Mouse (Mus musculus): ENCODE data around the gene Malrd1.

Malrd1 gene

DNA sequence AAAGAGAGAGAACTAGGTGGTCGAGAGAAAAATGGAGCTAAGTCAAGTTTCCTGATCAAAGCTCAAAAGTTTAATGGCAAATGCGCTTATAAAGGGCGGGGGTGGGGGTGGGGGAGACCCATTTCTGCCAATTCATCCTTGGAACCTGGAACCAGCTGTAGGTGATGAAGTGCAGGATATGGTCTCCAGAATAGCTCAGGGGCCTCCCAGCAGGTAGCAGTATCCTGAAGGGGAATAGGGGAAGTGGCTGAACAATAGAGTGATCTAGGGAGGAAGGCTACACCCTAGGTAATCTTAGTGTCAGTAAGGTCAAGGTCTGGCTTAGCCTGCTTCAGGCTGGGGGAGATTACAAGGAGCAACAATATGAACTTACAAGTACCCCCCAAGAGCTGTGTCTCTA is 506.5 kb downstream of the Malrd1 start:
- DNase-seq = no peak

DNA sequence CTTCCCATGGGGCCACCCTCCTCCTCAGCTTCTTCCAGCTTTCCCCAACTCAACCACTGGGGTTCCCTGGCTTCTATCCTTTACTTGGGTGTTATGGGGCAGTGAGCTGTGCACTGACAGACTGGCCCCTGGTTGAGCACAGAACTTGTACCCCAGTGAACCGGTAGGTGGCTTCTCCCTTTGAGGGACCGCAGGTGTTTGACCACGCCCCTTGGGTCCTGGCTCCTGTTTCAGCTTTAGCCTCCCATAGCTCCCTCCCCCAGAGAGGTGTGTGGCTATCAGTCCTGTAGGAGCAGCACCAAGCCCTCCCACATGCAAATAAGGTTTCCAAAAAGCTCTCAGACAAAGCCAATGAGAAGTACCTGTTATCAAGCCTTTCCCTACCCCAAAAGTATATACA is 584.4 kb downstream of the Malrd1 start:
- no peak for DNase-seq

DNA sequence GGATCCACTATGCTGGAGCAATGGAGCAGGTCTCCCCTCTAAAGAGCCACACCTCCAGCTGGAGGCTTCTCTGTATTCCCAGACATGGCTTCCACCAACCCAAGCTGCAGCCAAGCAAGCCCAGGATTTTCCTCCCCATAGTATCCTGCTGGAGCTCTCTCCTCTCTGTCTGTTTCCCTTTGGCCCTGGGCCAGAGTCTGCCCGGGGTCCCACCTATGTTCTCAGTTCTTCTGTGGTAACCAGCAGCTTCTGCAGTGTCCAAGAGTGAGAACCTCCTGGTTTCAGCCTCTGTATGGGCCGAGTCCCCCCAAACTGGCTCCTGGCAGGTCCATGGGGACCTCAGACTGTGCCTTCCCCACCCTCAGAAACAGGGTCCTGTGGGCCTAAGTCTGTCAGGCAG is 587.1 kb downstream of the Malrd1 start:
- no peak for DNase-seq

DNA sequence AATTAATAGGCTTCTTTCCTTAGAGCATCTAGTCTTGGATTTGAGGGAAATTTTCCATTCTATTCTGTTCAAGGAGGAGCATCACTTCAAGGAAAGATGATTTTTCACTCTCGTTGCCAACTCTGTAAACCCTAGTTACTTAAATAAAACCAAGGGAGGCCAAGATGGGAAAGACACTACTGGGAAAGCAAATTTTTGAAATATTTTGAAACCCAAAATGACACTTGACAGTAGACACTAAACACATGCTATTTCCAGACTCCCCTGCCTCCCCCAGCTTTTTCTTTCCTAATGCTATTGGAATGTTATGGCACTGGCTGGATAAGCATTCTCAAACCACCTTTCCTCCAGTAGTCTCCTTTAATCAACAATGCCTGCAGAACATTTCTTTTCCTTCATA is 621.7 kb downstream of the Malrd1 start:
- no peak for DNase-seq

DNA sequence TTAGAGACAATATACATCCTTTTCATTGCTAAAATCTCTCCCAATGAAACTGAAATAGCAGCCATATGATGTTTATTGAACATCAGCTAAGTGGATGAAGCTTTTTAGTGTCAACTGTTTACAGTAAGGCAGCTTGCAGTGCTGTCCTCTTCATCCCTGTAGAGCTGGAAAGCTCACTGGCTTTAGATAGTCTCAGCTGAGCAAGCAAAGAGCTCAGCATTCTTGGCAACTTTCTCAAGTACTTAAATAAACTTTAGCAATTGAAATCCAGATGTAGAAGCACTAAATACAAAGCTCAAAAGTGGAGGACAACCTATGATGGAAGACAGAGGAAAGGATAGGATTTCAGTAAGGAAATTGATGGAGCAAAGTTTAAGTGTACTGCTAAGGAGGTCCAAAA is 626.3 kb downstream of the Malrd1 start:
- no peak for DNase-seq

DNA sequence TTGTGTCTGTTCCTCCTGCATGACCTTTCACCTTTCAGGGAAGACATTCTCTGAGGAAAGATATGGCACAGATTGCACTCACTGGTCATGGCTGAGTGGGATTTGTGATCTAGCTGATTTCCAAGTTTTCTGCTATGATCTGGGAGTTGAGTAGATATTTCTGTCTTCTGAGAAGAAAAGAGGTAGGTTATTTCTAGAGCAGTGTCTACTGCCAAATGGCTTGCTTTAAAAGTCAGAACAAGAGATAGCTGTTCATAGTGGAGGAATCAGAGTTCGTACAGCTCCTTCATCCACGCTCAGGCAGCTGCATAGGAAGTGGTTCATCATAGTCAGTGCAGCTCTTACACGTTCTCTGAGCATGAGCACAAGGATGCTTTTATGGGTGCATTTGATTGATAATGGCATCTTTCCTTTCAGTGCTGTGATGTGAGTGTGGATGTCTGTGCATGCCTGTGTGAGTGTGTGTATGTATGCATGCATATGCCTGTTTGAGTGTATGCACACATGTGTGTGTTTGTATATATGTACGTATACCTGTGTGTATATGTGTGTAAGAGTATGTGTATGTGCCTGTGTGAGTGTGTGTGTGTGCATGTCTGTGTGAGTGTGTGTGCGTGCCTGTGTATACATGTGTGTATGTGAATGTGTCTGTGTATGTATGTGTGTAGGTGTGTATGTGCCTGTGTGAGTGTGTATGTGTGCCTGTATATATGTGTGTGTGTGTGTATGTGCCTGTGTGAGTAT is 637.1 kb downstream of the Malrd1 start:
- no peak for DNase-seq

DNA sequence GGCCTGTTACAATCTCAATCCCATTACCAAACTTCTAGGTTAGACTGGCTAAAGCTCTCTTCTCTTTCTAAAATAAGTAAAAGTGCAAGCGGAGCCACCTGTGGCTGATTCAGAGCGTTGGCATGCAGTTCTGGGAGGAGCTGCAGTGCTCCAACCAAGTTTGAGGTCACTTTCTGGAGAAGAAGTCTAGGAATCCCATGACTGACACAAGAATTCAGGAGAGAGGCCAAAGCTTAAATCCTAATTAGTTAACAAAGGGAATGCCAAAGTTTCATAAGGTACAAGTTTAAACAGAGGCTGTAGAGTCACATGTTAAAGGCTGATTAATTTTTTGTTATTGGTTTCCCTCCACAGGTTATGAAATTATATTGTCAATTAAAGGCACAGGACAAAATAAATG is 642.3 kb downstream of the Malrd1 start:
- peak; percentile 2 for DNase-seq

DNA sequence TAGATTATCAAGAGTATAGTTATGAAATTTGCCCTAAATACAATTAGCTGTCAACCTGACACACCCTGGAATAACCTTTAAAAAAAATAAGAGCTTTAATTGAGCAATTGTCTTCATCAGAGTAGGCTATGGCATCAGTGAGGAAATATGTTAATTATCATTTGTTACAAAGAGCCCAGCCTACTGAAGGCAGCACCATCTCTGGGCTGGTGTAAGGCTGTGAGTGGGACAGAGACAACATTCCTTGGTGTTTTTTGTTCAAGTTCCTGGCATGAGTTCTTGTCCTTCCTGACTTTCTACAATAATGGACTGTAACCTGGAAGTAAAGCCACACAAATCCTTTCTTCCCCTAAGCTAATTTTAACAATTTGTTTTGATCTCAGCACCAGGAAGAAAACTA is 645.8 kb downstream of the Malrd1 start:
- DNase-seq = no peak

DNA sequence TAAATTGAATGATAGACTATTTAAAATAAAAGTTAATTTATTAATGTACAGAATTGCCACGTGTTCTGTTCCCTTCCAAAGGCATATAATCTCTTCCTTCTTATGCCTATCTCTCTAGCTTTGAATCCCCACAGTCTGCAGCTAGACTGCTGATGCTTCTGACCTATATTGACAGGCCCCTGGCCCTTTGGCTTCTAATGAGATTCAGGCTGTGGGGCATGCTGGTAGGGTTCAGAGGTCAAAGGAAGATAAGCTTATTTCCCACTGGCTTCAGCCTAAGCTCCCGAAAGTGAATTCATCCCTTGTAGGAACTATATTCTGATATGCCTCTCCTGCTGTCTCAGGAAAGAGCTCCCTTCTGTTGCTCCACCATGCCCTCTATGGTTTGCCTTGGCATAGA is 647.1 kb downstream of the Malrd1 start:
- no peak for DNase-seq

DNA sequence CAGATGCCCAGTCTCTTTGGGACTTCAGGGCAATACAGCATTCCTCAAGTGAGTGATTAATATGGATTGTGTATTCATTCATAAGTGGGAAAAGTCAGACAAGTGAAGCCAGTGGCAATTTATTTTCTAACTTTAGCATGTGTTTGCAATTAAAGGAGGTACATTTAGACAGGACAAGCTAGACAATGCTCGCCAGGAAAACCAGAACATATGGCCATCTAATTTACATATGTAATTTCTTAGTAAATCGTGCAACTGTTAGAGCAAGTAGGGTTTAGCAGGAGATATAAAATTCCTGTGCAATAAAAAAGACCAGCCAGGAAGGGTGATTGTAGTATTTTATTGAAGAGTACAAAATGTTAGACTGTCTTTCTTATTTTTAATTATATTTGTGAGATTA is 655.9 kb downstream of the Malrd1 start:
- no peak for DNase-seq

DNA sequence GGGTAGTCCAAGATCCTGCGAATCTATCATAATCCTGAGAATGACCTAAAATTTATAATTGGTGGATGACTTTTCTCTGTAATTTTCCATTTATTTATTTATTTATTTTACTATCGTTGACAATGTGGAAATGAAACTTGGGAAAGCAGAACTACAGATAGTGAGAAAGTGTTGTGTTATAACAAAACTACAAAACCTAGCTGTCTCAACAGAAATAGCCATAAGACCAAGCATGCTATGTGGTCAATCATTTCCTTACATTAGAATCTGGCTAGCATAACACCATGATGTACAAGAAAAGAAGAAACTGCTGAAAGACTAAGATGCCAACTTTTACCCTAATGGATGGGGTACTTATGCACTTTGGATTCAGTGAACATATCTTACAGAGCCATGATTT is 656.9 kb downstream of the Malrd1 start:
- DNase-seq = no peak

DNA sequence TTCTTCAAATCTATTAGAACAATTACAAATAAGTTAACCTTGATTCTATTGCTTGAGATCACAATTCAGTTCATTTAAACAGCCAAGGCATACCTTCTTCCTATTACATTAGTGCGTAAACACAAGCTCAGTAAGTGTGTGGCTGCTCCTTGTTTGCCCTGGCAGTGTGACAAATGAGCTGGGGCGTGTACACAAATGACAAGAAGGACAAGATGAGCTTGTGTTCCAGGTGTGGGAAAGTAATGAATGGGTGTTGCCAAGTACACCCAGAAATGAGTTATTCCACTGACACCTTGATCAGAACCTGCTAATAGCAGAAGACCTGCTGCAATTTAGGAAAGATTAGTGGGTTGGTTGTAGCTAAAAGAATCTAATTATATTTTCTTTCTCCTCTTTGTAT is 683.7 kb downstream of the Malrd1 start:
- no peak for DNase-seq

DNA sequence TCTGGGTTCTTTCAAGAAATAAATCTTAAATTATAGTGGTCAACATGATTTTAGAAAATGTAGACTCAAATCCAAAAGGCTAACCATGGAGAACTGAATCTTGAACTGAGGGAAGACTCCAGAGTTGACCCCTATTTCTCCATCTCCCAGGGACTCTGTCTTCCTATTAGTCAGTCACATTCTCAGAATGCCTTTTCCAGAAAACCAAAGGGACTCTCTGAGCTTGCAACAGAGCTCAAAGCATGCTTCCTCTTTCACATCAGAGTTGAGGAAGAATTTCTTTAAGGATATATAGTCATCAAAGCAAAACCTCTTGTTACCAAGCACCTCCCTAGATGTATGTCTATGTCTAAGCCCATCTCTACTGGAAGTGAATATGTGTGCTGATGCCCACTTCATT is 686.5 kb downstream of the Malrd1 start:
- no peak for DNase-seq

DNA sequence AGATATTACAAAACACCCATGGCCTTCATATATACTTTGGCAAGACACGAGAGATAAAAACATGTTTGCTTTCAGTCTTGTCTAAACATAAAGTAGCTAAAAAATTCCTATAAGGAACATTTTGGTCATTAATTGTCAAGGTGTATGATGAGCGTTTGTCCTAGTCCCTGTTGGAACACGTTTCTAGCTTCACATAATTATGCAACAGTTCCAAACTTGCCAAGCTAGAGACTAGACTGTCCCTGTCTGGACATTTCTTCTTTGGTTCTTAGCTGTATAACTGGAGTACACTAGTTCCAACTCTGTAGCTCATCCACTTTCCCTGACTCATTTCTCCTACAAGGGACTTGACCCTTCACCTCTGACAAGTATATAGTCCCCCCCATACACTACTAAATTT is 687.8 kb downstream of the Malrd1 start:
- no peak for DNase-seq

DNA sequence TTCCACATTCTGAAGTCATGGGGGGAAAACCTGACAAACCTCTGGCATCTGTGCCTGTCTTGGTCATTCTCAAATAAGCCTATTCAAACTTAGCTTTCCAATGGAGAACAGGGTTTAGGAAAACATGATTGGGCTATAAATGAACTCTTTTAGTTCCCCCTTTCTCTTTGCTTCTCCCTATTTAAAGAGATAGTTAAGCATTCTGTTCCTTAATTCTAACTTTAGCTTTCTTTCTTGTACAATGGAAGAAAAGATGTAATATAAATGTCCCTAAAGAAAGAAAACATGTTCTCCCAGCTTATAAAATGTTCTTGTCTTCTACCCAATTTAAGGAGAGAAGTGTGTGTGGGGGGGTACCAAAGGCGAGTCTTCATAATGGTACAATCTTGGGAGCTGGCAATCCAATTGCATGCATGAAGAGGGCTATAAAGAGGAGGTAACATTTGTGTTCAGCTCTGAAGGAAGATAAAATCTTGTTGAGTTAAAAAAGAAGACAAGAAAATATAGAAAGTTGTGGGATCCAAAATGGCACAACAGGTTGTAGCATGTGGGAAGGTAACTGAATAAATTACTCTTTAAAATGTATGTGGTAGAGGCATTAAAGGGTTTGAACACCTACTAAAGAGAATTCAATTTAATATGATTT is 702.0 kb downstream of the Malrd1 start:
- DNase-seq = no peak

DNA sequence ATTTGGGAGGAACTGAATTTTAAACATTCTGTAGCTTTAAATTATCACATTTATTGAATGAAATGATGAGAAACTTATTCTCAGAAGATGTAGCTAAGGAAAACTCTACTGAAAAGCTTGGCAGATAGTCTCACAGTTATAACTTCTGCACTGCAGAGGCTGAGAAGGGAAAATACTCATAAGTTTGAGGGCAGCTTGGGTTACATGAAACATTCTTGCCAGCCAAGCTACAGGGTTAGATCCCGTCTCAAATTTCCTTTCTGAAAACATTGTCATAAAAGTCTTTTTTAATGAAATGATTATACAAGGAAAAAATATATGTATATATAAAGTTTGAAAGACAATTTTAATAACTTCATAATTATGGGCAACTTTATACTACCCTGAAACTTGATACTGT is 714.6 kb downstream of the Malrd1 start:
- DNase-seq = no peak

DNA sequence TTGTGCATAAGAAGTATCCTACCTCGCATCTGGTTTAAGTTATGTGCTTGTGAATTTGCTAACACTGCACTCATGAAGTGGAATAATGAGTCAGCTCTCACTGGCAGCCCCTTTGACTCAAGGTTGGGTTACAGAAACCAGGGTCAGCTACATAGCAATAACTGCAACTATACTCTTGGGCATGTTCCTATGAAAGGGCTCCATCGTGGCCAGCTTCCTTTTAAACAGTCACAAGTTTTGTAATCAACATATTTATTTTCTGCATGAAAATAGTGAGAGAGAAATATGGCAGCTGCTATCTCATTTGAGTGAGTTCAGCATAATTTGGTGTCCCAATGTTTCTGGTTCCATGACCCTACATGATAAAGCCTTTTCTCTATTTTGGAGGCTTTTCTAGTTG is 716.8 kb downstream of the Malrd1 start:
- DNase-seq = no peak

DNA sequence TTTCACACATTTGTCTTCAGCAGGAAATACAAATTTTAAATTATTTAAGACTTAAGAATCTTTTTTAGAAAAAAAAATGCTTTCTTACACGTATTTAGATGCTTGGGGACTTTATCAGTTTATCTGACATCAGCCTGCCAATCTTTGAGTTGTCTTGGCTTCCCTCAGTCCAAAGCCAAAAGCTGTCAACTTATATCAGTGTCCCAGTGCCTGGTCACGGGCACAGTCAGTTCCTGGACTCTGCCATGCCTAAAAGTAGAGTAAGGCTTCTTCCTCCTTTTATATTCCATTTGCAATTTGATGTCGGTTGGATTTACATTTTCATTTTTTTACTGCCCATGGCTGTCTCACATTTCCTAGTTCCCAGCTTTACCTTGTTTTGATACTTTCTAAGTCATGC is 722.6 kb downstream of the Malrd1 start:
- no peak for DNase-seq

DNA sequence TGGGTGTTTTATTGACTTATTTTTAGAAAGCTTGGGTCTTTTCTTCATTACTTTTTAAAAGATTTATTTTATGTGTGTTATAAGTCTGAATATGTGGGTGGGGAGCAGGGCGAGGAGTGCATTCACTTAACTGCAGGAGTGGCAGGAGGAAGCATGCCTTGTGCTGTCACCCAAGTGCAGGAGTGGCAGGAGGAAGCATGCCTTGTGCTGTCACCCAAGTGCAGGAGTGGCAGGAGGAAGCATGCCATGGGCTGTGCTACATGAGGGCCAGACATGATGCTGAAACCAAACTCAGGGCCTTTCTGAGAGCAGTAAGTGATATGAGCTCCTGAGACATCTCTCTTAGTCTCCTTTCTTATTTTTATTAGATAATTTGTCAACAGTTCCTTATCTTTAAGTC is 726.0 kb downstream of the Malrd1 start:
- DNase-seq = no peak

Measured in kidney, postnatal 14 days (tissue).